Mouse (Mus musculus) limb, embryonic 14.5 days (tissue): ENCODE results near the gene Sumf1. TPM values are rescaled to one million over a fixed set of nuclear protein-coding genes. Genes with fewer than 3 reads are reported as not detected.

Experiments
- ATAC-seq: fragments of 200-750 bp; cut with Nextera tagmentation; 2 replicates; pipeline ENCODE4 v1.8.0; 2017; ENCODE audit warnings: low read depth, moderate number of reproducible peaks, moderate TSS enrichment; ENCODE audit not compliant: low FRiP score
- DNase-seq: peaks from one replicate; pipeline ENCODE4 v3.0.0-alpha.2; 2015; ENCODE audit warnings: low spot score
- H3K27ac ChIP-seq: fragments of 300-500 bp; sonication (generic); replicated peaks from 2 replicates; pipeline ENCODE4 v1.5.1; 2014; ENCODE audit warnings: low read depth, mild to moderate bottlenecking, low read length, moderate library complexity, mixed read lengths
- H3K27me3 ChIP-seq: fragments of 300-500 bp; sonication (generic); 2 replicates; pipeline ENCODE4 v1.6.1; 2014; ENCODE audit warnings: low read length, mixed read lengths; ENCODE audit not compliant: control insufficient read depth, insufficient read depth
- H3K36me3 ChIP-seq: fragments of 300-500 bp; sonication (generic); 2 replicates; pipeline ENCODE4 v1.6.1; 2014; ENCODE audit warnings: mild to moderate bottlenecking, low read length, moderate library complexity, mixed read lengths; ENCODE audit not compliant: control insufficient read depth, insufficient read depth
- H3K4me1 ChIP-seq: fragments of 300-500 bp; sonication (generic); 2 replicates; pipeline ENCODE4 v1.6.1; 2014; ENCODE audit warnings: antibody characterized with exemption, low read length, mixed read lengths; ENCODE audit not compliant: control insufficient read depth, insufficient read depth
- H3K4me2 ChIP-seq: fragments of 300-500 bp; sonication (generic); replicated peaks from 2 replicates; pipeline ENCODE4 v1.6.1; 2014; ENCODE audit warnings: low read depth, mild to moderate bottlenecking, low read length, moderate library complexity; ENCODE audit not compliant: severe bottlenecking
- H3K4me3 ChIP-seq: fragments of 300-500 bp; sonication (generic); replicated peaks from 2 replicates; pipeline ENCODE4 v1.5.1; 2014; ENCODE audit warnings: low read length
- H3K9ac ChIP-seq: fragments of 300-500 bp; sonication (generic); 2 replicates; pipeline ENCODE4 v1.6.1; 2014; ENCODE audit warnings: mild to moderate bottlenecking, low read depth, low read length, moderate library complexity; ENCODE audit not compliant: severe bottlenecking
- H3K9me3 ChIP-seq: fragments of 300-500 bp; sonication (generic); 2 replicates; pipeline ENCODE4 v1.6.1; 2016; ENCODE audit warnings: low read length; ENCODE audit not compliant: control insufficient read depth
- POLR2A ChIP-seq: fragments of 200-500 bp; IDR thresholded peaks from 2 replicates; pipeline ENCODE4 v1.8.0; 2012; ENCODE audit warnings: inconsistent platforms, mild to moderate bottlenecking, moderate library complexity, borderline replicate concordance; ENCODE audit not compliant: insufficient read depth, insufficient read length; ENCODE audit errors: extremely low read depth
- WGBS: fragments of 180-500 bp; shearing (Covaris S2); extraction: QIAGEN DNeasy Blood & Tissue Kit; methylation state at CpG from one replicate; pipeline ENCODE4 v1.1.7; 2014; 5-methylcytosine and 5-hydroxymethylcytosine counted together
- polyA plus RNA-seq, 2 experiments: library from polyadenylated mRNA; depleted of rRNA in 1 of 2; stranded (reverse) in 1 of 2; unstranded in 1 of 2; fragments of >200 nt; fragmentation: Nextera tagmentation in 1 of 2; extraction: Ambion mirVana in 1 of 2; gene quantifications; 2 replicates each; pipeline versions ENCODE4 v1.2.1 to v1.2.3; 2012 to 2014

Sumf1 gene
- polyA plus RNA-seq, 2 experiments, result 18.8 to 26.7 TPM

DNA sequence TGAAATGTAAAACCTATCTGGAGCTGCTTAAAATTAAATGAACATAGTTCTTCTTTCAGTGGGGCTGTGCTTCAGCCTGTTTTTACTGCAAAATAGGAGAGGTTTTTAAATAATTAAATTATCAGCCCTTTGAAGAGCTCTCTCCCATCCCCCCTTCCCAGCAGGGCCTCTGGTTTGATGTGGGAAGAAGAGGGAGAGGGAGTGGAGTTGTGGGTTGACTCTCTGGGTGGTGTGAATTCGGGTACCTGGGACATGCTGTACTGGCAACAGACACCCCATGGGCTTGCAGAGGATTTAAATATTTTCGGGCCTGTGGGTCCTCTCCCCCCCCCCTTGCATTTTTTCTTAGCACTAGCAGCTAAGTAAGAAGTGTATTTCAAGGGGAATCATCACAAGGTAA is 43.2 kb upstream of the Sumf1 start:
- Histone ChIP-seq H3K36me3 (no peaks in the 10 kb centered on the region), H3K4me2 (no peak overlapping the region), H3K4me3 (no peak overlapping the region), H3K4me1 (peaks cover 5% of the 10 kb centered on the region; the same call in 1 of the 2 replicates), H3K9ac (no peak overlapping the region), H3K27ac (no peak overlapping the region), H3K27me3 (no peaks in the 10 kb centered on the region), H3K9me3 (no peaks in the 10 kb centered on the region)
- no peak for ATAC-seq
- no peak for DNase-seq
- 9% methylated on average over 2 of the region's 2 CpGs for WGBS
- TF ChIP-seq POLR2A, result no peak

DNA sequence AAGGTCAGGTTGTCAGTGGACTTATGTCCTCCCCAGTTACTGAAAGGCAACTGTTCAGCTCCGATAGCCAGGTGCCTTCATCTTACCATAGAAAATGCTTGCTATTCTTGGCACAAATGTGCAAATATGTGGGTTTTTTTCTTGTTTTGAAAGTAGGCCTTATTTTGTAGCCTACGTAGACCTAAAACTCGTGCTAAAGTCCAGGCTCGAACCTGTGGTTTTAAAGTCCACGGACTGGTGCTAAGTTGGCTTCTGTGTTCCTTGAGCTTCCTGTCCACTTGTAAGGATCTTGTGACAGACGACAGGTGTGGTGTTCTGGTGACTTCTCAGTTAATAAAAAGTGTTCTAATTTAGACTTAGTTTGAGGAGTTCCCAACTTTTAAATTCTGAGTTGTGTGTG is 42.7 kb upstream of the Sumf1 start:
- Histone ChIP-seq H3K36me3 (no peaks in the 10 kb centered on the region), H3K4me3 (no peak overlapping the region), H3K4me2 (no peak overlapping the region), H3K9me3 (no peaks in the 10 kb centered on the region), H3K9ac (no peak overlapping the region), H3K27me3 (no peaks in the 10 kb centered on the region), H3K27ac (no peak overlapping the region), H3K4me1 (peaks cover 1% of the 10 kb centered on the region; the same call in 1 of the 2 replicates)
- no peak for DNase-seq
- no peak for ATAC-seq
- WGBS, result 47% methylated on average over 6 of the region's 6 CpGs
- no peak for TF ChIP-seq POLR2A

DNA sequence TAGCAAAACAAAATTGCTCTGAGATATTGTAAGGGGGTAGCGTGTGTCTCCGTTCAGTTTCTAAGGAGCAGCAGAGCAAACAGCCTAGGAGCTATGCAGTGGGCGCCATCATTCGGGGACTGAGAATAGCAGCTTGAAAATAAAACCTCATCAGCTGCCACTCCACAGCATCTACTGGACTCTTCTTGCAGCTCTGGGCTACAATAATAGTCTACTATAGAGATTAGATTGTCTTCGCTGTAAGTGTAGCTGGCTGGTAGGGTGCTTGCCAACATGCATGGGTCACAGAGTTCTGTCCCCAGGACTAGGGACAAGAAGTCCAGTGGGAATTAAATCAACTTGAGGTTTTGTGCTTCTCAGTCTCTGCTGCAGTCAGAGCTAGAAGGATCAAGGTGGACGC is 42.1 kb upstream of the Sumf1 start:
- Histone ChIP-seq H3K4me2 (no peak overlapping the region), H3K9ac (no peak overlapping the region), H3K27me3 (no peaks in the 10 kb centered on the region), H3K9me3 (no peaks in the 10 kb centered on the region), H3K36me3 (no peaks in the 10 kb centered on the region), H3K4me1 (no peaks in the 10 kb centered on the region), H3K4me3 (no peak overlapping the region), H3K27ac (no peak overlapping the region)
- ATAC-seq, result no peak
- TF ChIP-seq POLR2A, result no peak
- no peak for DNase-seq
- WGBS, result 92% methylated on average over 6 of the region's 6 CpGs

DNA sequence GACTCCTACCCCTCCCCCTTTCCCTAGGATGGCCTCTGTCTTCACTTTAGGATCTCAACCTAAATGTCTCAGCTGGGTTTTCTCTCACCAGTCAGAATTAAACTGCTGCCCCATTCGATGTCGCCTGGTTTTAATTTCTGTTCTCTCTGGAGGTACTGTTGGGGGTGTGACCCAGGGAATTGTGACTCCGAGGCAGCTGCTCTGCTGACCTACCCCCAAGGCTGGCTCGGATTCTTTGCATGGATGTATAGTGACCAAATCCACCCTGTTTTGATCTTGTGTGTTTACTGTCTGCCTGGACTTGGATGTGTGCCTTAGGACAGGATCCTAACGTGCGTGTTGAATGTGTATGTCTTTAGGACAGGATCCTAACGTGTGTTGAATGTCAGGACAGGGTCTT is 40.8 kb upstream of the Sumf1 start:
- Histone ChIP-seq H3K27ac (no peak overlapping the region), H3K36me3 (no peaks in the 10 kb centered on the region), H3K27me3 (no peaks in the 10 kb centered on the region), H3K4me2 (no peak overlapping the region), H3K4me3 (no peak overlapping the region), H3K4me1 (no peaks in the 10 kb centered on the region), H3K9me3 (no peaks in the 10 kb centered on the region), H3K9ac (no peak overlapping the region)
- WGBS, result 35% methylated on average over 7 of the region's 7 CpGs
- ATAC-seq (no peak), DNase-seq (no peak)
- no peak for TF ChIP-seq POLR2A

DNA sequence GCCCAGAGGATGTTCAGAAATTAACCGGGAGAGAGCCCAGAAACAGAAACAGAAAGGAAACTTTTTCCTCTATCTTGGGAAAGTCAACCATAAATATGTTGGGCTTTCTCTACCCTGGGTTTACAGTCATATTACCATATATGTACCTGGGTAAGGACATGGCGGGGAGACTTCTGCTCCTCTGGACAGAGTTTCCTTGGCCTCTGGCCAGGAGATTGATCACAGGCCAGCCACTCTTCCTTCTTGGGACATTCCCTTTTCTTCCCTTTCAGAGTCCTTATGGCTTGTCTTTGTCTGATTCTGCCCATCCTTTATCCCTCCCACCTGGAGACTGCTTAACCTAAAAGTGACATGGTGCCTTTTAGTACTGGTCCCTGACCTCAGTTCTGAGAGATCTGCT is 39.6 kb upstream of the Sumf1 start:
- no peaks in the 10 kb centered on the region for H3K9me3 ChIP-seq
- no peaks in the 10 kb centered on the region for H3K36me3 ChIP-seq
- ATAC-seq (no peak), DNase-seq (no peak)
- H3K27me3 ChIP-seq, result no peaks in the 10 kb centered on the region
- no peak overlapping the region for H3K9ac ChIP-seq
- TF ChIP-seq POLR2A, result no peak
- no peaks in the 10 kb centered on the region for H3K4me1 ChIP-seq
- H3K27ac ChIP-seq, result no peak overlapping the region
- WGBS, result 92% methylated on average over 2 of the region's 2 CpGs
- H3K4me3 ChIP-seq, result no peak overlapping the region
- no peak overlapping the region for H3K4me2 ChIP-seq

DNA sequence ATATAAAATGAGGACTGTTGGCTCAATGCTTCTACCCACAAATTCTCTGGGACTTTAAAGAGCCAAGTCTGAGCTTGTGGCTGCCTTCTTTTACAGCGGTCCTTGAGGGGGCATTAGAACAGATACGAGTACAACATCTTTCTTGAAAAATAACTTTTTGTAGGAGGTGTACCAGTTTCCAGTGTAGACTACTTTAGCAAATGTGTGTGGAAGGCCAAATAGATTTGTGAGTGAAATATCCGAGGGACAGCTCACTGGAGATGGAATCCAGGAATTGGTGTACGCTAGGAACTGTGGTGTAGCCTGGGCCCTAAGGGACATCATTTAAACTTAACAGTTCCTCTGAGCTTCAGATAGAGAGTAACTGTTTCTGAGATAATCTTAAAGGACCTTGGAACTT is 39.0 kb upstream of the Sumf1 start:
- Histone ChIP-seq H3K4me3 (no peak overlapping the region), H3K36me3 (no peaks in the 10 kb centered on the region), H3K4me1 (no peaks in the 10 kb centered on the region), H3K9ac (no peak overlapping the region), H3K27me3 (no peaks in the 10 kb centered on the region), H3K9me3 (no peaks in the 10 kb centered on the region), H3K4me2 (no peak overlapping the region), H3K27ac (no peak overlapping the region)
- DNase-seq, result no peak
- WGBS, result 94% methylated on average over 4 of the region's 4 CpGs
- no peak for TF ChIP-seq POLR2A
- no peak for ATAC-seq
